Mouse (Mus musculus): ENCODE results near the gene Nup85. TPM values are rescaled to one million over a fixed set of nuclear protein-coding genes. Genes with fewer than 3 reads are reported as not detected.
A peak's percentile ranks its signal among the peaks of the same experiment; 100 is the strongest.

Nup85 gene
- polyA plus RNA-seq, 1 experiment from 2014 or later = 158 TPM

DNA sequence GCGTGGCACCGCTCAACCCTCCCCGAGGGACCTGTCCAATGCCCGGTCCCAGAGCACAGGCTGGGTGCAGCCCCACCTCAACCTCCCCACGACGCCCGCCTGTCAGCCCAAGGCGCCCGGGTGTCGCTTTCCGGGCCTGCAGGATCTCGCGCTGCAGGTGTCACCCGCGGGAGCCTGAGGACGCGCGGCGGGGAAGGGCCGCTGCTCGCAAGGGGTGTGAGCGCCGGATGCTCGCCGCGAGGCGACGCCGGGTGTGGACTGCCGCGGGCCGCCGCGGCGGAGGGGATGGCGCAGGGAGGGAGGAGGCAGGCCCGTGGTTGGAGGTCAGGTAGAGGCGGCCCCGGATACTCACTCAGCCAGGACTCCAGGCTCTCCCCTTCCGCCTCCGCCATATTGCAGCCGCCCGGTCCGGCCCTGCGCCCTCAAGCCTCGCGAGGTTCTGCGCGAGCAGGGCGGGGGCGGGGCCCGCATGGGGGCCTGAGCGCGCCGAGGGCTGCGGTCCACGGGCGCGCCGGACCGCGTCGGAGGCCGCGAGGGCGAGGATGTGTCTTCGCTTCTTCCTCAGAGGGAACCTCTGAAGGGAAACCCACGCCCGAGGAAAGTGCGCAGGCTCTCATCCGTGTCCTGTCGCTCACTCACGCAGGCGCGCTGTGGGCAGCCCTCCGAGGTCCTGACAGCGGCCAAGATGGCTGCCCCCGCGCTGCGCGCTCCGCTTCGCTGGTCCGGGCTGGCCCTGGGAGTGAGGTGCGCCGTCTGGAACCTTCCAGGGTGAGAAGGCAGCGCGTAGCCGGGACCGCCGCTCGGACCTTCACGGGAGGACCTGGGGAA lies 39.5 kb downstream of the Nup85 start, which contains the start of the genes Mrps7 and Gga3:
Mrps7 (plus strand) TSS at position 450 of the 828 bp plus-strand sequence.
Gga3 (minus strand) TSS at position 576 of the 828 bp plus-strand sequence.
- Histone ChIP-seq H3K9me3 (replicated peaks) (no peaks in the 10 kb centered on the region), H3K9ac (peak within 1 kb of the TSS; percentile 89), H3K27me3 (no peaks in the 10 kb centered on the region), H3K4me3 (replicated peaks) (peak within 1 kb of the TSS; percentile 79), H3K4me1 (replicated peaks) (peaks cover 60% of the 10 kb centered on the region), H3K36me3 (peaks cover 58% of the 10 kb centered on the region), H3K4me2 (peak within 1 kb of the TSS; percentile 92), H3K27ac (peak within 1 kb of the TSS; percentile 88)
- DNase-seq (peak; percentile 85), ATAC-seq (ENCODE audit: low read depth) (peak; percentile 94)
- under 1% methylated on average over 93 of the region's 93 CpGs for WGBS (ENCODE audit: insufficient replicate concordance)

DNA sequence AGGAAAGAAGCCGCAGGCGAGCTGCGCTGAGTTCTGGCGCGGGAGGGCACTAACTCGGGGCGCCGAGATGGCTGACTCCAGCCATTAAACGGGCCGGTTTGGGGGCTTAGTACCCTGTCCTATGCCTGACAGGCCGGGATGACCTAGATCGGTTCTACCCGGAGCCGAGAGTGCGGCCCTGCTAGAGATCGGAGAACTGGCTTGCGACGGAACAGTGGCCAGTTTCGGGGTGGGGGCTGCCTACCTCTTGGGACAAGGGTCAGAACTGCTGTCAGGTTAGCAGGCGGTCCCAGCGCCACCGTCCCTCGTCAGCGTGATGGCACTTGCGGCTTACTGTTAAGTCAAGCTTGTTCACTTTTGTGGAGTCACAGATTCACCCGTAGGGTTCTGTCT lies 40.1 kb downstream of the Nup85 start:
- Histone ChIP-seq H3K4me2 (peak overlapping the region; percentile 92), H3K4me3 (replicated peaks) (peak overlapping the region; percentile 79), H3K27me3 (no peaks in the 10 kb centered on the region), H3K9ac (peak overlapping the region; percentile 89), H3K9me3 (replicated peaks) (no peaks in the 10 kb centered on the region), H3K4me1 (replicated peaks) (peaks cover 54% of the 10 kb centered on the region), H3K27ac (peak overlapping the region; percentile 88), H3K36me3 (peaks cover 62% of the 10 kb centered on the region)
- WGBS (ENCODE audit: insufficient replicate concordance) = under 1% methylated on average over 26 of the region's 26 CpGs
- DNase-seq = no peak
- ATAC-seq (ENCODE audit: low read depth) = peak; percentile 29

DNA sequence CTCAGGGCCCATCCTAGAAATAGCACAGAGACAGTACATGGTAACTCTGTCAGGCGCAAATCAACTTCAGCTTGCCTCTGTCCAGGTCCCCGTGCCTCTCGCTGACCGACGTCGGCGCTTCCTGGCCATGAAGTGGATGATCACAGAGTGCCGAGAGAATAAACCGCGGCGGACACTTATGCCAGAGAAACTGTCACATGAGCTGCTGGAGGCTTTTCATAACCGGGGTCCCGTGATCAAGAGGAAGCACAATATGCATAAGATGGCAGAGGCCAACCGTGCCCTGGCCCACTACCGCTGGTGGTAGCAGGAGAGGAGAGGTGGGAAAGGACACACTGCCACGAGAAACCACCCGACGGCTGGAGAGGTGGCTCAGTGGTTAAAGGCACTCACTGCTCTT lies 42.5 kb downstream of the Nup85 start:
- Histone ChIP-seq H3K27ac (no peak overlapping the region), H3K36me3 (peaks cover 57% of the 10 kb centered on the region), H3K9me3 (replicated peaks) (no peaks in the 10 kb centered on the region), H3K4me1 (replicated peaks) (peaks cover 48% of the 10 kb centered on the region), H3K27me3 (no peaks in the 10 kb centered on the region), H3K4me2 (no peak overlapping the region), H3K4me3 (replicated peaks) (no peak overlapping the region), H3K9ac (no peak overlapping the region)
- DNase-seq = no peak
- 89% methylated on average over 18 of the region's 18 CpGs for WGBS (ENCODE audit: insufficient replicate concordance)
- no peak for ATAC-seq (ENCODE audit: low read depth)

DNA sequence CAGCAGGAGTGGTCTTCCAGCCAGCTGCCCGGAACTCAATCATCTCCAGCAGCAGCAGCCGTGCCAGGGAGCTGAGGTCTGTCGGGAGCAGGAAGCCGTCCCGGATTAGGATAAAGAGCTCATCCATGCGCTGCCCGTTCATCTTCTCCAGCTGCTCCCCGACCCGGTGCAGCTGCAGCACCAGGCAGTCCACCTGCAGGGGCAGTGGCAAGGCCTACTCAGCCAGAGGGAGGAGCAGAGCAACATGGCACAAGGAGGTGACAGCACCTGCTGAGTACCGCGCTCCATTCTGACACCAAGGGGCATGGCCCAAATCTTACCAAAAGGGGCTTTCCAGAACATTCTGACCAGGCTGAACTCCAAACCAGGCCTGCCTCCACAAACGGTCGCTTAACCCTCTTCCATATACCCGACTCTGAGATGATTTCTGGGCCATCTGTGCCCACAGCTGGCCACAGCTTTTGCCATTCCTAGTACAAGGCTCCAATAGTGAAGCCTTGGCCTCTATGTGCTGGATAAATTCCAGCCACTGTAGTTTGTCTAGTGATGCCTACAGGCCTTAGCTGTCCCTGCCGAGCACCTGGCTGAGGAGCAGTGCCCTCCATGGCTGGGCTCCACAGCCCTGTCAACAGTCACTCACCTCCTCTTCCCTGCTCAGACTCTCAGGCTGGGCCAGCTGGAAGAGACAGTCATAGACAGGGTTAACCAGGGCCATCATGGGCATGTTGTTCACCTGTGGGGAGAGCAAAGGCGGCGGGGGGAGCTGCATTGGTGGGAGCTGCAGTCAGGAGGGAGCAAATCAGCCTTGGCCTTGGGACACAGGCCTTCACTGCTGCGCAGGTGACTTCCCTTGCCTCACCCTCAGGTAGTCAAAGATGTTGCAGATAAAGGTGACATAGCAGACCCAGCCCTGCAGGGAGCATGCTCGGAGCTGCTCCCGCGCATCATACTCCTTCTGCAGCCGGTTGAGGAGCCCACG lies 44.5 kb downstream of the Nup85 start:
- H3K4me3 ChIP-seq (replicated peaks) = no peak overlapping the region

DNA sequence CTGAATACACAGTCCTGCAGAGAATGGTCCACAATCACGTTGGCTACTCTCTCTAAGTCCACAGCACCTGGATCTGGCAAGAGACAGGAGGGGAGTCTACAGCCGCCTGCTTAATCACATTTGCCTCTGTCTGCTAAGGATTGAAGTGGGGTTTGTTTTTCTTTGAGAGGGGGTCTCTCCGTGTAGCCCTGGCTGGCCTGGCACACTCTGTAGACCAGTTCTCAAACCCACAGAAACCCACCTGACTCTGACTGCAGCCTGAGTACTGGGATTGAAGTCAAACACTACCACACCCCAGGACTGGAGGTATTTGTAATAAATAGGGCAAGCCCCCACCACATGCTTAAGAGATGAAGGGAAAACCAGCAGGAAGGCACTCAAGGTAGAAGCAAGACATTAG lies 45.3 kb downstream of the Nup85 start:
- no peak for DNase-seq
- Histone ChIP-seq H3K9me3 (replicated peaks) (no peaks in the 10 kb centered on the region), H3K4me3 (replicated peaks) (no peak overlapping the region), H3K36me3 (peaks cover 58% of the 10 kb centered on the region), H3K9ac (no peak overlapping the region), H3K27me3 (no peaks in the 10 kb centered on the region), H3K4me2 (no peak overlapping the region), H3K4me1 (replicated peaks) (peaks cover 54% of the 10 kb centered on the region), H3K27ac (no peak overlapping the region)
- no peak for ATAC-seq (ENCODE audit: low read depth)
- WGBS (ENCODE audit: insufficient replicate concordance) = 62% methylated on average over 3 of the region's 3 CpGs

More for the DNA sequence above, 44.5 kb downstream of the Nup85 start:
- Histone ChIP-seq H3K9me3 (replicated peaks) (no peaks in the 10 kb centered on the region), H3K27me3 (no peaks in the 10 kb centered on the region), H3K36me3 (peaks cover 53% of the 10 kb centered on the region), H3K9ac (no peak overlapping the region), H3K27ac (no peak overlapping the region), H3K4me2 (no peak overlapping the region), H3K4me1 (replicated peaks) (peaks cover 47% of the 10 kb centered on the region)
- 84% methylated on average over 23 of the region's 23 CpGs for WGBS (ENCODE audit: insufficient replicate concordance)
- no peak for ATAC-seq (ENCODE audit: low read depth)
- DNase-seq = no peak

DNA sequence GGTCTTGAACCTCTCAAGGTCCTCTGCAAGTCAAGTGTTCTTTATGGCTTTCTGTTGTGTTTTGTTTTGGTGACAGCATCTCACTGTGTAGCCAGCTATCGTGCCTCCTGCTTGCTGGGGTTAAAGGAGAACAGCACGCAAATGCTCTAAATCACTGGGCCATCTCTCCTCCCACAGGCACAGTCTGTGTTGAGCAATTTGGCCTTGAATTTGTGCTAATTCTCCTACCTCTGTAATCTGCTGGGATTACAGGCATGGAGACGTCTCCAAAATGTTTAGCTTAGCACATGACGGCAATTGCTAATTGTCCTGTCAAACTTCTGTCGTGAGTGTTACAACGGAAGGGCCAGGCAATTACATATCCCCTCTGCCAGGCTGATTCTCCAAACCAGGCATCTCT lies 46.9 kb downstream of the Nup85 start:
- H3K36me3 ChIP-seq = peaks cover 55% of the 10 kb centered on the region
- H3K27me3 ChIP-seq = no peaks in the 10 kb centered on the region
- 0 out of 2 replicates have a peak overlapping the region, but pooled peaks have one; percentile 98 for H3K27ac ChIP-seq
- H3K4me2 ChIP-seq = peak overlapping the region; percentile 93
- H3K4me1 ChIP-seq (replicated peaks) = peaks cover 45% of the 10 kb centered on the region
- DNase-seq = no peak
- H3K4me3 ChIP-seq (replicated peaks) = peak overlapping the region; percentile 77
- WGBS (ENCODE audit: insufficient replicate concordance) = 80% methylated on average over 6 of the region's 6 CpGs
- peak overlapping the region; percentile 90; the same call in 1 of the 2 replicates for H3K9ac ChIP-seq
- H3K9me3 ChIP-seq (replicated peaks) = no peaks in the 10 kb centered on the region
- no peak for ATAC-seq (ENCODE audit: low read depth)

DNA sequence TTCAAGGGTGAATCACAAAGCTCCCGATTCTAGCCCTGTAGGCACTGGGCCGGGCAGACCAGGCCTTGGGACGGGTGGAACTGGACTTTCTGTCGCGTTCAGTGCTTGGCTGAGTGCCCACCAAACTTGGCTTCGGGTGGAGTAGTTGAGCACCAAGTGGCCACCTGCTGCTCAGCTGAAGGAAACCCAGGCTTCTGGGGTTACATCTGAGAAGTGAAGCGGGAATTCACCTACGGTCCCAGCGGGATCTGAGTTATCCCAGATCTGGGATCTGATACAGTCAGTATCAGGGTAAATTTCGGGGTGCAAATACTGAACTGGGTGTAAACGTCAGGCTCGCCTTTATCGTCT lies 47.8 kb downstream of the Nup85 start:
- DNase-seq = no peak

DNA sequence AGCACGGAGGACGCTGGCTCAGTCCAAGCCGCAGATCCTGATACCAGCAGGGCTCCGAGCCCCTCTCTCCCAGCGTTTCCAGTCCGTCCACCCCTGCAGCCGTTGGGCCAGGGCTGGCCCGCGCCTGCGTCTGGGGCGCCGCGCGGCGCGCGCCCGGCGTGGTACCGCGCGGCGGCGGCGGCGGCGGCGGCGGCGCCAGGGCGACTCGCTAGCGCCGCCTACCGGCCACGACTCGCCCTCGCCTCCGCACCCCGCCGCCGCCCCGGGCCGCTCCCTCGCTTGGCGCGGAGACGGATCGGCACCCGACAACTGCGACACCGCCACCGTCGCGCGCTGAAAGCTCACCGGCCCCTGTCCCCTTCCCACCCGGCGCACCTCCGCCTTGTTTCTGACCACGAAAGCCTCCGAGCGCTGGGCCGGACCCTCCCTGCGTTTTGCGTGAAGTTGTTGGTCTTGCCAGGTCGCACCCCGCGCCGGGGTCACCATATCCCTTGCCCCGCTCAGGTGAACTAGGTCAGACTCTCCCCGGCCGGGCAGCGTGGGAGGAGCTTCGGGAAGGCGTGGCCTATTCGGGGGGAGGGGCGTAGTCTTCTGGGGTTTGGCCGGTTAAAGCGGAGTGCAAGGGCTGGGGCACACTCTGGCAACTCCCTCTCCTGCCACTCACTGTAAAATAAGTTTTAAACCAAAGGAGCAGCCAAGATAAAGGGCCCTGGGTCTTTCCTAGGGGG lies 48.3 kb downstream of the Nup85 start, which contains the start of gene Mif4gd:
Mif4gd (minus strand) TSS at position 560 of the 728 bp plus-strand sequence.
- ATAC-seq (ENCODE audit: low read depth) = peak; percentile 86
- H3K4me3 ChIP-seq (replicated peaks) = peak within 1 kb of the TSS; percentile 77
- peaks cover 47% of the 10 kb centered on the region for H3K36me3 ChIP-seq
- H3K27ac ChIP-seq = peak within 1 kb of the TSS; percentile 98
- H3K9me3 ChIP-seq (replicated peaks) = no peaks in the 10 kb centered on the region
- DNase-seq = peak; percentile 94
- under 1% methylated on average over 79 of the region's 80 CpGs for WGBS (ENCODE audit: insufficient replicate concordance)
- H3K9ac ChIP-seq = peak within 1 kb of the TSS; percentile 90
- peak within 1 kb of the TSS; percentile 93 for H3K4me2 ChIP-seq
- peaks cover 49% of the 10 kb centered on the region for H3K4me1 ChIP-seq (replicated peaks)
- H3K27me3 ChIP-seq = no peaks in the 10 kb centered on the region

More for the DNA sequence above, 47.8 kb downstream of the Nup85 start:
- H3K27me3 ChIP-seq = no peaks in the 10 kb centered on the region
- under 1% methylated on average over 13 of the region's 13 CpGs for WGBS (ENCODE audit: insufficient replicate concordance)
- ATAC-seq (ENCODE audit: low read depth) = peak; percentile 26
- H3K9ac ChIP-seq = peak overlapping the region; percentile 90
- peak overlapping the region; percentile 93 for H3K4me2 ChIP-seq
- H3K27ac ChIP-seq = peak overlapping the region; percentile 98
- H3K36me3 ChIP-seq = peaks cover 47% of the 10 kb centered on the region
- H3K4me1 ChIP-seq (replicated peaks) = peaks cover 45% of the 10 kb centered on the region
- peak overlapping the region; percentile 77 for H3K4me3 ChIP-seq (replicated peaks)
- no peaks in the 10 kb centered on the region for H3K9me3 ChIP-seq (replicated peaks)

DNA sequence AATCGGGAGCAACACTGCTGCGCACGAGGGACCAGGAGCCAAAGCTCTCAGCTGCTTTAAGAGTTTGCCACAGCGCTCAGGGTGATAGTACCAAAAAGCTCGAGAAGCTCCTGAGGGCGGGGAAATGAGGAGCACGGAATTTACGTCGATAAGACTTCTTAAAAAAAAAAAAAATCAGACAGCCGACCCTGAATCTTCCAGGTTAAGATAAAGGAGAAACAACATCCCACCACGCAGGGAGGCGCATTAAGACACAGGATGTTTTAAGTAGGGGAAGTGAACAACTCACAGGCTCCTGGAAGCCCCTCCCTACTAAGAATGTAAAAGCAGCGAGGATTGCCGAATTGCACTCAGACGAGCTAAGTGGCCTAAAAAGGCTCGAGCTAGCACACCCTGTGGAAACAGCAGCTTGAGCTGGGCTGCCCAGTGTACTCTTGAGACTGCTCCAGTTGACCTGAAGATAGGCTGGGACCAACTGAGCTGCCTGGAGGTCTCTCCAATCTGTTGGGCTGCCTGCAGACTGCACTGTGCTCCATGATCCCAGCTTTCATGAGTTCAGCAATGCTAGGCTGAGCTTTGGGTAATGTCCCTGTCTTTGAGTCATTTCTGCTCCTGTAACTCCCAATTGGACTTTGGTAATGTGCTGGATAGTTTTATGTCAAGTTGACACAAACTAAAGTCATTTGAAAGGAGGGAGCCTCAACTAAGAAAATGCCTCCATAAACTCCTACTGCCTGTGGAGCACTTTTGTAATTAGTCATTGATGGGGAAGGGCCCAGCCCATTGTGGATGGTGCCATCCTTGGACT lies 49.1 kb downstream of the Nup85 start:
- Histone ChIP-seq H3K4me2 (peak overlapping the region; percentile 93), H3K9me3 (replicated peaks) (no peaks in the 10 kb centered on the region), H3K4me3 (replicated peaks) (peak overlapping the region; percentile 77), H3K27me3 (no peaks in the 10 kb centered on the region), H3K4me1 (replicated peaks) (peaks cover 54% of the 10 kb centered on the region), H3K27ac (peak overlapping the region; percentile 98), H3K36me3 (peaks cover 43% of the 10 kb centered on the region), H3K9ac (peak overlapping the region; percentile 90)
- WGBS (ENCODE audit: insufficient replicate concordance) = under 1% methylated on average over 16 of the region's 16 CpGs
- ATAC-seq (ENCODE audit: low read depth) (peak; percentile 25; the same call in 1 of the 2 replicates), DNase-seq (peak; percentile 27)

All from liver, embryonic 13.5 days (tissue).